Mouse (Mus musculus) cerebellum, postnatal 25 days (tissue): ENCODE measurements at regions not wholly inside any gene's neighbourhood (a gene's known extent, or its start where the extent isn't known, plus 50 kb on each side); places are given as distances from the start of the nearest gene placed in this dataset.
A peak's percentile ranks its signal among the peaks of the same experiment; 100 is the strongest.

Experiments used
- DNase-seq, 2 experiments: peaks; one replicate each; pipeline ENCODE4 v3.0.0; 2021; ENCODE audit warnings: mixed read lengths in 2 of 2

DNA sequence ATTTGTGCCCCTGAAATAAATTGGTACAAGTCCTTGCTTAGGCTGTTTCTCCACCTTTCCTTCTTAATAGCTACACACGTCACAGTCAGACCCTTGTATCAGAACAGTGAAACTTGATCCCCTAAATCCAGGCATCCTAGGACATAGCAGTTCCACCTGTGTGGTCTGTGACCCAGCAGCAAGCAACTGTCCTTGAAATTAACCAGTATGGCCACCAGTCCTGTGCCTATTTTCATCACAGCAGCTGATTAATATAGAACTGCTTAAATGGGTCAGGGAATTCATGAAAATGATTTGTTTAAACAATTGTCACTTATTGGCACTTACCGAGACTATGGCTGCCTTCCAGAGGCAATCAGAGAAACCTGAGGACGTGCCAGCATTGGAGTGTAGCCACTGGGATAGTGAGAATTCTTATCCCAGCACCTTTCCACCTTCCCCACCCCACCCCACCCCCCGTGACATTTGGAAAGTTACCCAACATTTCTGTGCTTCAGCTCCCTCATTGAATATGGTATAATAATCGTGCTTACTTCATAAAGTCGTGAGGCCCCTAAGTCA lies 135.4 kb upstream of the Cdkn2b start:
- DNase-seq: peak; percentile 34 to 69

DNA sequence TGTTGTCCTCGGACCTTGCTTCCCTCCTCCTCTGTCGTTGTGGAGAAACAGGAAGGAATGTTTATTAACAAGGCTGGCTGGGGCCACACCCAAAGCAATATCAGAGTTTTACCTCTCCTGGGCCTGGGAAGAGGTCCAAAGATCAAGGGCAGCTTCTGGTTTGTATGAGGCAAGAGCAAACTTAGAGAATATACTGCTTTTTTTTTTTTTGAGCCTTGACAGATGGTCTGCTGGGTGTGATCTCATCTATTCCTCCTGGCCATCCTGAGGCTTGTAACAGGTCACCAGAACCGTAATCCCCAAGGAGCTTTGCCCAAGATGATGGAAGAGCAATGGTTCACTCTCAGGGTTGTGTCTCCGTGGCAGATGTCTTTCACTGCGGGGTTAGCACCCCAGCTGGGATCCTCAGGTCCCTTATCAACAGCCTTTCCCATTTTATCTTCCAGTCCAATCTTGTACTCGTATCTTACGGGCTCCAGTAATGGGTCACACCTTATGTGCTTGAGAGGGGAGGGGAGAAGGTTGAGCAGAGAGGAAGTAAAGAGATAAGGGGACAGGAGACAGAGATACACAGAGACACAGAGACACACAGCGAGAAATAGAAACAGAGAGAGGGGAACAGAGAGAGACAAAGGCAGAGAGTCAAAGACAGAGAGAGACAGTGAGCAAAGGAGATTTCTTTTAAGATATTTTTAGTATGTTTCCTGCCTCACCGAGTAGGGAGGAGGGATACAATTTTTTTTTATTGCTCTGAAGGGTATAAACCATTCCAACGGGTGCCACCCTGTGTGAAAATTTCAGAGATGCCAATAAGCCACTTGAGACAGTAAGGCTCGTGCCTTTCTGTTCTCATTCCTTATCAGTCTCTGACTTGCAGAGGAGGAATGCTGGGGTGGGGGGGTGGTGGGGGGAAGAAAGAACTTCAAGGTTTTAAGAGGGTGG lies 134.6 kb upstream of the Cdkn2b start:
- DNase-seq: peak; percentile 41 to 51

DNA sequence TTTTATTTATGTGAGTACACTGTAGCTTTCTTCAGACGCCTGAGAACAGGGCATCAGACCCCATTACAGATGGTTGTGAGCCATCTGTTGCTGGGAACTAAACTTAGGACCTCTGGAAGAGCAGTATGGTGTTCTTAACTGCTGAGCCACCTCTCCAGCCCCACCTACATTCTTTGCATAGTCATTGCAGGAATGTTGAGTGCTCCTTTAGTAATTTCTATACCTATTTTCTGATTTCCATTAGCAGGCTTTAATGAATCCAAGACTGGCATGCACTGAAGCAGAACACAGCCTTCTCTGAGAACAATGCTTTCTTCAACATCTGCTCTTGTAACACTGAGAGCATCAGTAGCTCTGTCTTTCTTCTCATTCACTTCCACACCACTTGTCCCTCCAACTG lies 131.7 kb upstream of the Cdkn2b start:
- DNase-seq: no peak

DNA sequence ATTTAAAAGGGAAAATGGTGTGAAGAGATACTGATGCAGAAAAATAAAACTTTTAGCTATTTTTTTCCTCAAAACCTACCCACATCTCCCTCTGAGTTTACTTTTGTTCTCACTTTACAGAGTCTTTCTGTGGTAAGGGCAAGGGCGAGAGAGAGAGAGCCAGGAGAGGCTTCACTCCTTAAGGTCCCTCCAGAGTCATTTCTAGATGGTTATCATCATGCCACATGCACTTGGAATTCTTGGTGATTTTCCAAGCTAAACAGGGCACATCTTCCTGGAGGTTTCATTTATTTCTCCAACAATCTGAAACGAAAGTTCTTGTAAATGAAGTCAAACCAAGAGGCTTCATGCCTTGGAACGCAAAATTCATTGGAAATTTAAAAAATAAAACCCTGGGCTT lies 130.0 kb upstream of the Cdkn2b start:
- DNase-seq: no peak

DNA sequence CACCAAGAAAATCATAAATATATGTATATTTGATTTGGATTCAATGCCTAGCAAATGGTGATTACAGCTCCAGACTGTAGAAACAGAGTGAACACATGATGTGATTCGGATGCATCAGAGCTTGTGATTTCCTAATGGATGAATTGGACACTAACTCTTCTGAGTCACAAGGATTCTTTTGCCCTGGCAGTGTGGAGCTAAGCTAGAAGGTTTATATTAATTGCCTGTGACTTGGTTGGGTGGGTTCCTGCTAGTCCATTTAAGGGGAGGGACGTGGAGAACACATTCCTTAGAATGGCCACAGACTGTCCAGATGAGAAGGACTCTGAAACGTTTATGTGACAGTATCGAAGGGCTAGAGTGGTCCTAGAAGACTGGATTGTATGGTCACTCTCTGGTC lies 129.5 kb upstream of the Cdkn2b start:
- DNase-seq: no peak

DNA sequence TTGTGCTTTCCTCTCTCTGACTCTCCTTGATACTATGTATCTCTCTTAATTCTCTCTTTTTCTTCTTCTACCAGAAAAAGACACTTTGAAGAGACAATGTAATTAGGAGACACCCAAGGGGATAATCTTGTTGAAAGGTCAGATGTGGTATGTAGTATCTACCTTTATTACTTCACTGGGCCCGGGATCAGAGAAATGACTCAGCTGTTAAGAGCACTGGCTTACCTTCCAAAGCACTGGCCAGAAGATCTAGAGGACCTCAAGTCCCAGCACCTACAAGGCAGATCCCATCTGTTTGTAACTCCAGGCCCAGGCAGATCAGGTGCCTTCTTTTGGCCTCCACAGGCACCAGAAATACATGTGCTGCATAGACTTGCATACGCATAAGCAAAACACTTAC lies 127.8 kb upstream of the Cdkn2b start:
- no peak for DNase-seq

DNA sequence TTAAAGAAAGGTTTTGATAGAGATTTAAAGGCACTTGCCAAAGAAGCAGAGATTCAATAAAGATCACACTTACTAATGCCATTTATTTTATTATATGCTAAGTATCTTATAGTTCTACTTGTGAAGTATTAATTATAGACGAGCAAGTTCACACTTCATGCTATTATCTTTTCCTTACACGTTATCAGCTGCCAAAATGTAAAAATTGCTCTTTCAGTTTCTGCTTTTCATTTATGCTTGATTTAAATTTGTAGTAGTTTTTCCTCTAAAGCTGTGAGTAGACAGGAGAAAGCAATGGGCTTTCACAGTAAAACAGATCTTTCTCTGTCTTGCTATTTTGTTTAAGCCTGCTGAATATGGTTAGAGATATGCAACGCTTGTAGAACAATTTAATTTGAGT lies 125.9 kb upstream of the Cdkn2b start:
- DNase-seq: no peak

DNA sequence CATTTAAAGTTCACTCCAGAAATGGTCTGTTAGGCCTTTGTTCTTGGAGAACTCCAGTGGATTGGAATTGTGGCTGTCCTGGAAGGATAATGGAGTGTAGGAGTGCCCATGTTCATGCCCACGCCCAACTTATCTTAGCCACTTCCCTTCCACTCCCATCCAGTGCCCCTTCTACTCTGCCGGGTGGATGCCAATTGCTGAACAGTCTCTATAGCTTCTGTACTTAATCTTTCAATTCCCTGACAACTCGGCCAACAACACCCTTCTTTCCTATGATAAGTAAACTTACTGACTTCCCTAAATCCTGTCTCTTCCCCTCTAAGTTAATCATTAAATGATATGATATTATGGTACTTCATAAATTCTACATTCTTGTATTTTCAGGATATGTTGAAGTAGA lies 123.3 kb upstream of the Cdkn2b start:
- DNase-seq: no peak

DNA sequence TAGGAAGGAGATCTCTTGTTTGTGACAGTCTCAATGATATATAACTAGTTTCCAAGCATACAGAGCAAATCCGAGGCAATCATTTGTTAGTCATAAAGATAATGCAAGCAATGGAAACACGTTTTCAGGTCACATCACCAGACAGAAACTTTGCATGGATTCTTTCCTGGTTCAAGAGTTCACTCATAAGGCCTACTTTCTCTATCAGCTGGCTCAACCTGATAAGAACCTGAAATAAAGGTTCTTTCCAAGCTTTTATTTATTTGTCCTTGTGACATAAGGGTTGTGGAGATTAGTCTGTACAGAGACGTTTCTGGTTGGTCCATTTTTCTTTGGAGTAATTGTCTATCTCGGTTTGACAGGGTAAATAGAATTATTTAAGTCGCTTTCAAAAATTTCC lies 122.7 kb upstream of the Cdkn2b start:
- DNase-seq: no peak

DNA sequence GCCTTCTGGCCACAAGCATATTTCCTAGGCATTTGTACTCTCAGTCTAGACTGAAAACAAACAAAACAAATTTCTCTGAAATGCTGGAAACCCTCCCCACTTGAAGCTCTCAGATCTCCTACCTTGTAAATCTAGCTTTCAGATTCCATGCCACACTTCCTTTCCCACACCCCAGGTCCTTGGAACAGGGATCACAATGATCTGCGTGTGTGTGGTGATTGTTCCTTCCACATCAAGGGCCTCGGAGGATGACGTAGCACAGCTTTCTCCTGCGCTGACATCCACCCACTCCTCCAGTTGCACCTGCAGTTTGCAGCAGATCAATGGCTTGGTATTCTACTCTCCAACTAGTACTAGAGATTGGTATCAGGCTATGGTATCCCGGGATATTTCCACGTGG lies 120.7 kb upstream of the Cdkn2b start:
- no peak for DNase-seq

DNA sequence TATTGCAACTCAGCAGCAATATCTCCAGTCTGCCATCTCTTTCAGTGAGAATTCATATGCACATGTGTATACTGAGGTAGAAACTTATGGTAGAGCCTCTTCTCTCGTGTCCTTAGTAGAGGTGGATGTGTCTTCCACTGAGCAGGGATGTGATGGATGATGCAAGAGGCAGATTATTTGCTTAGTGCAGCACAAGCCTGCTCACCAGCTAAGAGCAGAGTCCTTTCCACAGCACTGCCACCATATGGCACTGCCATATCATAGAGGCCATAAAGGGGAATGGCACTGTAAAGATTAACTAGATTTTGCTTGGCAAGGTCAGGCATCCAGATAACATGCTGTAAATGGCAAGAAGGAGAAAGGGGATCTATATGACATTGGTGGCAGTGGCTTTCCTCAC lies 117.6 kb upstream of the Cdkn2b start:
- no peak for DNase-seq

DNA sequence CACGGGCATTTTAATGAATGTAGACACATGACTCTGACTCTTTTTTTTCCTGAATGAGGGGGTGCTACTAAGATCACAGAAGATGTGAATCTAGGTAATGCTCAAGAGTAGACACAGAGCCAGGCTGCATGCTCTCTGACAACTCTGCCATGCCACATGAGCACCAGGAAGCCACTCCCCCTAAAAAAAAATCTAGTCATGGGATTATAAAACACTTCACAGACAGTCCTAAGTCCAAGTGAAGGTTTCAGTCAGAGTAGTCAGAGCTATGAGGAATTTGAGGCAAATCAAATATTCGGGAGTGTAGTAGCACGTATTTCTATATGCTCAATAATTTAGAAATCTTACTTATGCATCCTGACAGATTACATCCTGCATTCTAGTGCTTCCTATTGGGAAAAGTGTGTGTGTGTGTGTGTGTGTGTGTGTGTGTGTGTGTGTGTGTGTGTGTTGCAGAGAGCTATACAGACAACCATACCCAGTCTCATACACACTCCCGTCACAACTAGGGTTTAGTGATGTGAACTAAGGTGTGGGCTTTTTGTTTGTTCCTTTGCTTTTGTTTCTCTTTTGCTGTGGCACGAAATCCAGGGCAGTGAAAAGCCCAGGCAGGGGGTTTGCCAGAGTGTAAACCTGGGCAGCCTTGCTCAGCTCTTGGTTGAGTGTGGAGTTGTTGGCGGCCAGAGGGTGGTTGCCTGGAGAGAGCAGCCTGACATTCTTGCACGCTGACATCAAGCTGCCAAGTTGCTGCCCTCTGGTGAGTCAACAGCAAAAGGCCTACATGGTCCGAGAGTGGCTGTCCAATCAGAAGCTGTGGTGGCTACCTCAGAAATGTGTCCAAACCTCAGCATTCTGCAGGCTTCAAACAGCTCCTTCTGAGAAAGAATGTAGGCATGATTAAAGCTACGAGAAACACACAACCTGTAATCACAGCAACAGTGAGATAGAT lies 116.8 kb upstream of the Cdkn2b start:
- DNase-seq: peak; percentile 27 to 48

DNA sequence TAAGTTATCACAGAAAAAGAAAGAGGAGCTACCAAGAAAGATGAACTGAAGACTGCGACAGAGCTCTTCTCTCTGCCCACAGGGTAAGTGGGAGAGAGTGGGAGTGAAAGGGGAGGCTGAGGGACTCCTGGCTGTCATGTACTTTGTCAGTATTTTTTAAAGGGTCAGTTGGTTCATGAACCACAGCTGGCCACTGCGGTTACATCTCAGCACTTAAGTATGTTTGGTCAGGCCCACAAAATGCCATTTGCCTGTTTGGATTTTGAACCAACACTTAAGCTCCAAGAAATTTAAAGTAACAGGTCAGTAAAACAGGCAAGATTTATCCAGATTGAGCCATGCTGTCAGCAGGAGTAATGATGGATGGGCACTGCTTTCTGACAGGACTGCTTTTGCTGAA lies 115.1 kb upstream of the Cdkn2b start:
- DNase-seq: no peak

DNA sequence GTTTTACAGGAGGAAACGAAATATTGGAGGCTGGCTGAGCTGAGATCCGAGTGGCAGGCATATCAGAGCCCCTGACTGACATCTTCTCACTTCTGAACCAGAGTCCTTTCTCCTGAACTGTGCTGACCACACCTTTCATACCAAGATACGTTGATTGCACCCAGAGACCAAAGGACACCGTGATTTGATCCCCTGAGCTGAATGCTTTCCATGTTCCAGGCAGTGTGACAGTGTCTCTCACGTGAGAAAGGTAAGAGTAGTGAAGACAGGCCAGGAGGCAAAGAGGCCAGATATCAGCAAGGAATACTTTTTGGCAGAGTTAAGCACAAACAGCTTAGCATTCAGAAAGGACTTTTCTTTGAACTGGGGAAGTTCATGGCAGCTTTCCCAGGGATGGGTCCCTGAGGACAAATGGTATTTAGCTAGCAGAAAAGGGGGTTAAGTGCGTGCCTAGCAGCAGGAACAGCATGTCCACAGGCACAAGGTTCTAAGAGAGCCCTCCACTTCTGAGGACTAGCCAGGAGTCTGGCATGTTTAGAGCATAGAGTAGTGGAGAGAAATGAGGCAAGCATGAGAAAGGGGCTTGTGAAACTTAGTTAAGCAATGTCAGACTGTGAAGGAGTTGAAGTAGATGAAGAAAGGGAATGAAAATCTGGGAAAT lies 111.0 kb upstream of the Cdkn2b start:
- no peak for DNase-seq

DNA sequence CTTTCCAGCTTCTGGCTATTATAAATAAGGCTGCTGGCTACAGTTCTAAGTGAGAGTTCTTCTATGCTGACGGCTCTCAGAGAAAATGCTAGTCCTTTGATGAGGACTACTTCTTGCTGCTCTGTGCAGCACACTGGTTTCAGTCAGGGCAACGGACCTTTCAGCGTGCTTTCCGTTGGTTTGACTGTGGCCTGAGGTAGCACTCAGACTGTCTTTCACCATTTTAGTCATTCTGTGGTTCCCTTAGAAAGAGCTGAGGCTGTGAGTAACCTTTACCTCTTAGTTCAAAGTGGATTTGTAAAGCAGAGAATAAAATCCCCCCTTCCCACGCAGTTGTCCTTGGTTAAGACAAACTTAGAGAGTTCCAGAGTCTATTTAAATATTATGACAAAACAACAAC lies 110.0 kb upstream of the Cdkn2b start:
- no peak for DNase-seq

DNA sequence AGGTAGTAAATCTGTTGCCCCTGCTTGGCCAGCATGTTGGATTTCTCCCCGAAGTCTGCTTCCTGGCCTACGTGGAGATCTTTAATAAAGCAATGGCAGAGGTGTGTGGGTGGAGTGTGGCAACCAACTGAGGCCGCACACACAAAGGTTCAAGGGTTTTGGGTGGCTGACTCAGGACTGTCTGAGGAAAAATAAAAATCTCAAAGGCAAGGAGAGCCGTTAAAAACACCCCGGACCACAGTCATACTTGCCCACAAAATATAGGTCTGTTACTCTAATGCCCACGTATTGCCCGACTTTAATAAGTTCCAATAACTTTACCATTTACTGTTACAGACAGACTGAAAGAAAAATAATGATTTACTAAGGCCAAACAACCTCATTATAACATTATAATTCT lies 108.7 kb upstream of the Cdkn2b start:
- DNase-seq: no peak

DNA sequence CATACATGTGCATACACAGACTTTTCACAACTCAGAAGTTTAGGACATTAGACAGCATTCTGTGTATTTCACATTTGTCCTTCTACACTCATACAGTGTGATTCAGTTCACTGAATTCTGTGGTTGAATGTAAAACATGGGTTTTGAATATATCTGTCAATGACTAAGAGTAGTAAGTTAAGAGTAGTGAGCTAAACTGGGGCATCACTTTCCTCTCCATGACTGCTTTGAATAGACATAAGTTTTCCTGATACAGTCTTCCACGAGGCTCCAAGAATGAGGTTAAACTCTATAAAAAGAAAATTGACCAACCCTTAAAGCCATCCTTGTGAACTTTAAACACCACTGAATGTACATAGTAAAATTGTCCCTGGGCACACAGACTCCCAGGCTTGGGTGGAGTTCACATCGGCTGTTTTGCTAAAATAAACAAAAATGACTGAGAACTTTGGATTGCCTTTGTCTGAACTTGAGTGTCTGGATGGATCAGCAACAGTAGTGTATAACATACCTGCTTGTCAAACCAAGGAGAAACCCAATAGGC lies 94.9 kb upstream of the Cdkn2b start:
- no peak for DNase-seq

DNA sequence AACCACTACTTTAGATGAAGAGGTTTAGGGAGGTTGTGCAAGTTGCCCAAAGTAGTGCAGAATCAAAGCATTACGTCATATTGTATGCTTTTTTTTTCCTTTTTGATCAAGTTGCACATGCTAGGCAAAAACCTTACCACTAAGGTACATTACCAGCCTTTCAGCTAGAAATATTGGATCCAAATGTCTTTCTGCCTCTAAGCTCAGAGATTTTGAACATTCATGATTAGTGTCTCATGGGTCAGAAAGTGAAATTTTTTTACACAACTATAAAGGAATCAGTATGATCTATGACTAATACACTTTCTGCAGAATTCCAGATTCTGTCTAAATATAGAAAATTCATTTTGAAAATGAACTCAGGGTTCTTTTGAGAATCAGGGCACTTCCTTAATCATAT lies 92.3 kb upstream of the Cdkn2b start:
- no peak for DNase-seq

DNA sequence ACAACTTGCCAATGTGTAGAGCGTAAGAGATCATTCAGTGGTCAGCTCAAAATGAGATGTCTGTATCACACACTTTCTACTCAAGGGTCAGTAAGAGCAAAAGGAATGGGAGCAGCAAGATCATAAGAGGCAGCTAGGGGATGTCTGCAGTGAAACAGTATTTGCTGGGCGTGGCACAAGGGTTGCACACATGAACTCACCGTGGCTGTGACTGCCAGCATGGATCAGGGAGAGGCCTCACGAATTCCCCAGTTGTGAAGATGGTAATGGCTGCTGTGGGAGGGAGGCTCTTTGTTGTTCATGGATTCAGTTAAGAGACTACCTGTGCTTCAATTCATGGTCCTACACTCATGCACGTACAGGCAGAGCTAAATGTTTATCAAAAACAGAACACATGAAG lies 91.5 kb upstream of the Cdkn2b start:
- DNase-seq: no peak

DNA sequence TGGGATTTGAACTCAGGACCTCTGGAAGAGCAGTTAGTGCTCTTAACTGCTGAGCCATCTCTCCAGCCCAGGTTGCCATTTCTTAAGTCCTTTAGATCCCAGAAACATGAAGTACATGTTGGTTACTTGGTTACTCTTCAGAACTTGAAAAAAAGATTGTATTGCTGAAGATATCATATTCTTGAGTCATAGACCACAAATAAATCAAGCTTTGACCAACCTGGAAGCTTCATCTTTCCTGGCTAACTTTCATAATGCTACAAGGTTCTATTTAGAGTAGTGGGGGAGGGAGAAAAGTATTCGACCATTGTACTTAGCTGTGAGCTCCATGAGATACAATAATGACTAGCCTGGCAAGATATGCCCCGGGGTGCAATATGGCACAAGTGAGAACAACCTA lies 90.9 kb upstream of the Cdkn2b start:
- no peak for DNase-seq

DNA sequence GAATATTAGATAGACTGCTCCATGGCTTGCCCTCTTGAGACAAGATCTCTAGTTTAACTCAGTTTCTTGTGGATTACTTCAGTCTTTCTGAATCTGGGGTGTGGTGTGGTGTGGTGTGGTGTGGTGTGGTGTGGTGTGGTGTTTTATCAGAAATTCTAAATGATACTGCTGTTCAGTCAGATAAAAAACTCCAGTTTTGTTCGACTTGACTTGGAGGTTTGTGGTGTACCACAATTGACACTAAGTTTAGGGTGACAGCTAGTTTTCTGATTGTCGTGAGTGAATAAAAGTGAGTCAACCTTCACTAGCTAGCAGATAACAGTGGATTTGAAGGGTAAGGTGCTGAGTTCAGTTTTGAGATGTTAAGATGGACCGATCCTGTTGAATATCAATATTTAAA lies 89.5 kb upstream of the Cdkn2b start:
- no peak for DNase-seq

DNA sequence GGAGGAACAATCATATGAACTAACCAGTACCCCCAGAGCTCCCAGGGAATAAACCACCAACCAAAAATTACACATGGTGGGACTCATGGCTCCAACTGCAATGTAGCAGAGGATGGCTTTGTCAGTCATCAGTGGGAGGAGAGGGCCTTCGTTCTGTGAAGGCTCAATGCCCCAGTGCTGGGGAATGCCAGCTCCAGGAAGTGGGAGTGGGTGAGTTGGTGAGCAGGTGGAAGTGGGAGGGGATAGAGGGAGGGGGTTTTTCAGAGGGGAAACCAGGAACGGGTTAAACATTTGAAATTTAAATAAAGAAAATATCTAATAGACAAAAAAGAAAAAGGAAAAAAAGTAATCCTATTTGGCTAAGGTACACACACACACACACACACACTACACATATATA lies 88.4 kb upstream of the Cdkn2b start:
- DNase-seq: no peak

DNA sequence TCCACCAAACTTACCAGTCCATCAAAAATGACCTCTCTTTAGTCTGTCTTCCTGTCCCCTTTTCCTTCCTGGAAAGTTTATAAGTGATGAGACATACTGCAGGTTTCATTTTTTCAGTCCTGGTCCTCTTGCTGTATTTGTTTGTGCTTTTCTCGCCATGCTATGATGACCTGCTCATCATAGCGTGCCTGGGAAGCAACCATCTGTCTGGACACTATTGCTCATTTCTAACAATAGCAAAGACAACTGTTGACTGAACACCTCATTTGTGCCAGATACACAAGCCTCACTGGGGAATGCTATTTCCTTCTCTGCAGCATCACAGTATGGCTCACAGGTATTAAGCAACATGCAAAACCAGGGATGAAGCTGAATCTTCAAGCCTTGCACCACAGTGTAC lies 85.2 kb upstream of the Cdkn2b start:
- DNase-seq: peak; percentile 12 to 50
